ENCODE assay signal across 8 mouse cellular contexts in the genomic region with DNA sequence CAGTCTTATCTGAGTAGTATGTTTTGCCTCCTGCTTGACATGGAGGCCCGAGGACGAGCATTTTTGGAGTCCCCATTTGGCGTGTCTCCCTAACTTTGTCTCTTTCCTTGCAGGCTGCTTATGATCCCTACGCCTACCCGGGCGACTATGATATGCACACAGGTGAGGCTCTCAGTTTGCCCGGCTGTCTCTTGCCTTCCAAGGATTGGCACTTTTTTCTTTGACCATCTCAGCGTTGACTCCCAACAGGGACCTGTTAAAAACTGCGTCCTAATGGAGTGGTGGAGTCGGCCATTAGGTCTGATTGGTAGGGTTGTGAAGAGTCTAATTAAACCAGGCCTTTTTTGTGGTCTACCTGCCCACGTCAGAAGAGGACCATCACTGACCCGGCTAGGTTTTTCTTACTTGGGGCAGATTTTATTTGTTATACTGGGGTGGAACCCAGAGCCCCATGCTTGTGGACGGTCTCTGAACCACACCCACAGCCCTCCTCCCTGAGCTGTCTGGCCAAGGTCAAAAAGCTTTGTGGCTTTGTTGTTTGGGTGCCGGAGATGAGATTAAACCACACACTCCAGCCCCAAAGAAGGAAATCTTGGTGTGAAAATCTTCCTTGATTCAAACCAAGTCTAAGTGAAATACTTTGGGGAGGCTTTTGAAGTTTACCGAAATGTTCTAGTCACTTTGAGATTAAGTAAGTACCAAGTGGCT. TPM values are rescaled to one million over a fixed set of nuclear protein-coding genes. Genes with fewer than 3 reads are reported as not detected.
DNase-seq lines count a peak whose midpoint lies in the region; ATAC-seq and TF ChIP-seq lines count a peak whose summit lies in the region.

No protein-coding gene starts in this region.

- no peaks in the 10 kb centered on the region for H3K9me3 ChIP-seq in limb, embryonic 15.5 days
- no peaks in the 10 kb centered on the region for H3K9me3 ChIP-seq in stomach, postnatal 0 days (ENCODE audit: control insufficient read depth, low read length)

- H3K4me1 ChIP-seq in cerebellum, adult 2 months (ENCODE audit: control insufficient read depth, insufficient read depth, low read length), result peaks cover 13% of the 10 kb centered on the region
- H3K4me1 ChIP-seq in thymus, adult 2 months (replicated peaks; ENCODE audit: control insufficient read depth, insufficient read depth, low read length), result peaks cover 13% of the 10 kb centered on the region
- H3K4me1 ChIP-seq in limb, embryonic 15.5 days, result peaks cover 16% of the 10 kb centered on the region
- H3K4me1 ChIP-seq in stomach, postnatal 0 days (replicated peaks; ENCODE audit: control insufficient read depth, insufficient read depth), result no peaks in the 10 kb centered on the region

- no peak for TF ChIP-seq CTCF in cerebellum, adult 2 months (IDR thresholded peaks at IDR 0.05; ENCODE audit: borderline replicate concordance, insufficient read depth, low read depth, low read length)
- TF ChIP-seq CTCF in thymus, adult 2 months (IDR thresholded peaks at IDR 0.05; ENCODE audit: borderline replicate concordance, control insufficient read depth, extremely low read depth, insufficient read depth, low read length, poor library complexity), result no peak
- no peak for TF ChIP-seq CTCF in stomach, postnatal 0 days (IDR thresholded peaks at IDR 0.05; ENCODE audit: low read depth)

- no peak for DNase-seq in cerebellum, adult 2 months
- no peak for DNase-seq in thymus, adult 2 months
- no peak for DNase-seq in thymus, postnatal 25 days
- no peak for DNase-seq in stomach, postnatal 0 days (ENCODE audit: low spot score)
- no peak for DNase-seq in spleen, adult 18-20 months
- no peak for DNase-seq in embryo, embryonic 10.5 days (ENCODE audit: low spot score)

- H3K4me2 ChIP-seq in limb, embryonic 15.5 days, result peak overlapping the region; percentile 82
- peak overlapping the region; percentile 75 for H3K4me2 ChIP-seq in stomach, postnatal 0 days (replicated peaks; ENCODE audit: low read depth)

- no peak for ATAC-seq in cerebellum, adult (ENCODE audit: insufficient number of reproducible peaks, low FRiP score, low TSS enrichment)
- ATAC-seq in limb, embryonic 15.5 days (ENCODE audit: insufficient number of reproducible peaks, low FRiP score, low TSS enrichment, low read depth), result no peak
- no peak for ATAC-seq in stomach, postnatal 0 days (ENCODE audit: low FRiP score, low TSS enrichment)

- no peaks in the 10 kb centered on the region for H3K27me3 ChIP-seq in cerebellum, adult 2 months (ENCODE audit: control insufficient read depth, insufficient read depth, low read length)
- no peaks in the 10 kb centered on the region for H3K27me3 ChIP-seq in thymus, adult 2 months (ENCODE audit: control insufficient read depth, insufficient read depth, low read length)
- no peaks in the 10 kb centered on the region for H3K27me3 ChIP-seq in limb, embryonic 15.5 days
- H3K27me3 ChIP-seq in stomach, postnatal 0 days (ENCODE audit: control insufficient read depth, insufficient read depth, low read length), result no peaks in the 10 kb centered on the region

- TF ChIP-seq POLR2A in cerebellum, adult 2 months (IDR thresholded peaks at IDR 0.05; ENCODE audit: borderline replicate concordance, insufficient read depth, low read length), result no peak
- TF ChIP-seq POLR2A in thymus, adult 2 months (IDR thresholded peaks at IDR 0.05; ENCODE audit: control insufficient read depth, extremely low read depth, insufficient read depth, low read length, poor library complexity), result no peak

- H3K4me3 ChIP-seq in cerebellum, adult 2 months (replicated peaks; ENCODE audit: insufficient read depth, low read depth, low read length), result peak overlapping the region; percentile 100
- peak overlapping the region; percentile 98 for H3K4me3 ChIP-seq in thymus, adult 2 months (ENCODE audit: control insufficient read depth, insufficient read depth, low read length)
- peak overlapping the region; percentile 89 for H3K4me3 ChIP-seq in limb, embryonic 15.5 days
- peak overlapping the region; percentile 89 for H3K4me3 ChIP-seq in stomach, postnatal 0 days (ENCODE audit: low read depth, low read length)

- TF ChIP-seq EP300 in stomach, postnatal 0 days (optimal IDR thresholded peaks at IDR 0.05), result no peak

- H3K27ac ChIP-seq in cerebellum, adult 2 months (ENCODE audit: insufficient read depth, low read length), result no peak overlapping the region
- no peak overlapping the region for H3K27ac ChIP-seq in thymus, adult 2 months (ENCODE audit: control insufficient read depth, insufficient read depth, low read length)
- H3K27ac ChIP-seq in limb, embryonic 15.5 days, result no peak overlapping the region
- peak overlapping the region; percentile 83 for H3K27ac ChIP-seq in stomach, postnatal 0 days (replicated peaks)

- 36% methylated on average over 15 of the region's 15 CpGs for WGBS in cerebellum, adult 2 months
- WGBS in thymus, adult 2 months, result 28% methylated on average over 15 of the region's 15 CpGs
- 32% methylated on average over 15 of the region's 15 CpGs for WGBS in limb, embryonic 15.5 days
- WGBS in stomach, postnatal 0 days, result 26% methylated on average over 15 of the region's 15 CpGs

- H3K9ac ChIP-seq in limb, embryonic 15.5 days, result peak overlapping the region; percentile 86
- peak overlapping the region; percentile 84 for H3K9ac ChIP-seq in stomach, postnatal 0 days (ENCODE audit: low read length)

- peaks cover 36% of the 10 kb centered on the region for H3K36me3 ChIP-seq in thymus, adult 2 months (ENCODE audit: control insufficient read depth, insufficient read depth, low read length)
- H3K36me3 ChIP-seq in limb, embryonic 15.5 days, result peaks cover 37% of the 10 kb centered on the region
- peaks cover 15% of the 10 kb centered on the region for H3K36me3 ChIP-seq in stomach, postnatal 0 days (ENCODE audit: control insufficient read depth, insufficient read depth, low read length)

RNA-seq across cellular contexts. Expression of gene Eif3l, which starts 0.8 kb away (rescaled TPM):
- polyA plus RNA-seq in cerebellum, adult 2 months (2012; rRNA removed), result 88.1 and 93.0 TPM in 2 replicates
- polyA plus RNA-seq in thymus, adult 2 months (2012; rRNA removed), result 205 and 212 TPM in 2 replicates
- 203 and 206 TPM in 2 replicates for polyA plus RNA-seq in limb, embryonic 15.5 days (2015; fragmentation: Nextera tagmentation; extraction: Ambion mirVana)
- polyA plus RNA-seq in stomach, postnatal 0 days (2015; fragmentation: Nextera tagmentation; extraction: Ambion mirVana), result 132 and 135 TPM in 2 replicates

RNA-seq across cellular contexts. Expression of gene Ankrd54, which starts 13.1 kb away (rescaled TPM):
- 40.7 and 42.8 TPM in 2 replicates for polyA plus RNA-seq in cerebellum, adult 2 months (2012; rRNA removed)
- 171 and 181 TPM in 2 replicates for polyA plus RNA-seq in thymus, adult 2 months (2012; rRNA removed)
- 43.9 and 46.6 TPM in 2 replicates for polyA plus RNA-seq in limb, embryonic 15.5 days (2015; fragmentation: Nextera tagmentation; extraction: Ambion mirVana)
- polyA plus RNA-seq in stomach, postnatal 0 days (2015; fragmentation: Nextera tagmentation; extraction: Ambion mirVana), result 27.1 and 28.0 TPM in 2 replicates

RNA-seq across cellular contexts. Expression of gene Micall1, which starts 32.9 kb away (rescaled TPM):
- 35.9 and 37.0 TPM in 2 replicates for polyA plus RNA-seq in cerebellum, adult 2 months (2012; rRNA removed)
- 46.1 and 47.3 TPM in 2 replicates for polyA plus RNA-seq in thymus, adult 2 months (2012; rRNA removed)
- 15.1 and 16.3 TPM in 2 replicates for polyA plus RNA-seq in limb, embryonic 15.5 days (2015; fragmentation: Nextera tagmentation; extraction: Ambion mirVana)
- polyA plus RNA-seq in stomach, postnatal 0 days (2015; fragmentation: Nextera tagmentation; extraction: Ambion mirVana), result 7.0 and 7.8 TPM in 2 replicates

RNA-seq across cellular contexts. Expression of gene Galr3, which starts 34.1 kb away (rescaled TPM):
- polyA plus RNA-seq in cerebellum, adult 2 months (2012; rRNA removed), result 0.11 and 0.26 TPM in 2 replicates
- polyA plus RNA-seq in thymus, adult 2 months (2012; rRNA removed), result 0.71 and 1.6 TPM in 2 replicates
- 0.13 TPM in 1 of 2 replicates, not detected in the other for polyA plus RNA-seq in limb, embryonic 15.5 days (2015; fragmentation: Nextera tagmentation; extraction: Ambion mirVana)
- polyA plus RNA-seq in stomach, postnatal 0 days (2015; fragmentation: Nextera tagmentation; extraction: Ambion mirVana), result 0.31 and 0.34 TPM in 2 replicates

RNA-seq across cellular contexts. Expression of gene H1f0, which starts 47.6 kb away (rescaled TPM):
- polyA plus RNA-seq in cerebellum, adult 2 months (2012; rRNA removed), result 197 and 242 TPM in 2 replicates
- polyA plus RNA-seq in thymus, adult 2 months (2012; rRNA removed), result 35.7 and 52.0 TPM in 2 replicates
- polyA plus RNA-seq in limb, embryonic 15.5 days (2015; fragmentation: Nextera tagmentation; extraction: Ambion mirVana), result 487 and 628 TPM in 2 replicates
- polyA plus RNA-seq in stomach, postnatal 0 days (2015; fragmentation: Nextera tagmentation; extraction: Ambion mirVana), result 285 and 309 TPM in 2 replicates
